Mouse (Mus musculus) right cerebral cortex, adult 2 months (tissue): Measurements from ENCODE around the gene Doc2a.

Source experiments
- DNase-seq, 2 experiments: peaks; one replicate each; pipeline ENCODE4 v3.0.0; 2021 to 2022; ENCODE audit warnings: low spot score in 2 of 2

Doc2a gene

GRCm38 (mm10) chr7:126823202-126823711 is 24.0 kb upstream of the Doc2a start:
- DNase-seq, result no peak

GRCm38 (mm10) chr7:126823940-126824339 is 23.3 kb upstream of the Doc2a start:
- DNase-seq, result no peak

GRCm38 (mm10) chr7:126825403-126825802 is 21.8 kb upstream of the Doc2a start:
- DNase-seq, result no peak

GRCm38 (mm10) chr7:126825952-126826351 is 21.3 kb upstream of the Doc2a start:
- no peak for DNase-seq

- DNase-seq, result no peak
Measured at GRCm38 (mm10) chr7:126831539-126831938, 15.7 kb upstream of the Doc2a start, which contains the start of gene 4930451I11Rik. Gene 4930451I11Rik, minus strand, starts transcription at chr7:126831639.

- peak; percentile 84 to 87 for DNase-seq
Measured at GRCm38 (mm10) chr7:126832036-126832598, 15.1 kb upstream of the Doc2a start.

GRCm38 (mm10) chr7:126833294-126833693 is 13.9 kb upstream of the Doc2a start:
- no peak for DNase-seq

GRCm38 (mm10) chr7:126843276-126843675 is 3.9 kb upstream of the Doc2a start:
- DNase-seq, result no peak

GRCm38 (mm10) chr7:126845516-126845915 is 1.7 kb upstream of the Doc2a start:
- no peak for DNase-seq

- DNase-seq, result no peak
Measured at GRCm38 (mm10) chr7:126847421-126848398, 494 bp downstream of the Doc2a start.

GRCm38 (mm10) chr7:126848794-126849193 is 1.6 kb downstream of the Doc2a start:
- peak; percentile 63 to 67 for DNase-seq

- DNase-seq, result no peak
Measured at GRCm38 (mm10) chr7:126850161-126850560, 2.9 kb downstream of the Doc2a start.

- DNase-seq, result no peak
Measured at GRCm38 (mm10) chr7:126851192-126851591, 4.0 kb downstream of the Doc2a start.

GRCm38 (mm10) chr7:126853454-126853853 is 6.2 kb downstream of the Doc2a start:
- DNase-seq, result no peak

GRCm38 (mm10) chr7:126855641-126856040 is 8.4 kb downstream of the Doc2a start:
- DNase-seq, result no peak

- DNase-seq, result no peak
Measured at GRCm38 (mm10) chr7:126856741-126857420, 9.7 kb downstream of the Doc2a start.

- no peak for DNase-seq
Measured at GRCm38 (mm10) chr7:126860987-126861386, 13.8 kb downstream of the Doc2a start.

GRCm38 (mm10) chr7:126861429-126862130 is 14.4 kb downstream of the Doc2a start, which contains the start of gene Hirip3:
Gene Hirip3, plus strand, starts transcription at chr7:126861972.
- peak; percentile 96 to 97 for DNase-seq

- peak; percentile 96 to 97 for DNase-seq
Measured at GRCm38 (mm10) chr7:126862147-126862784, 15.1 kb downstream of the Doc2a start, which contains the start of gene Ino80e. Gene Ino80e, minus strand, starts transcription at chr7:126862377.

- DNase-seq, result no peak
Measured at GRCm38 (mm10) chr7:126863791-126864190, 16.6 kb downstream of the Doc2a start.

GRCm38 (mm10) chr7:126867534-126867933 is 20.3 kb downstream of the Doc2a start:
- no peak for DNase-seq
